Mouse (Mus musculus) A20 (cell line): ENCODE results near the gene Cfap54.

ENCODE experiments used
- DNase-seq: peaks from one replicate; pipeline ENCODE4 v3.0.0-alpha.2; 2011; ENCODE audit warnings: low read depth, low spot score

Cfap54 gene

DNA sequence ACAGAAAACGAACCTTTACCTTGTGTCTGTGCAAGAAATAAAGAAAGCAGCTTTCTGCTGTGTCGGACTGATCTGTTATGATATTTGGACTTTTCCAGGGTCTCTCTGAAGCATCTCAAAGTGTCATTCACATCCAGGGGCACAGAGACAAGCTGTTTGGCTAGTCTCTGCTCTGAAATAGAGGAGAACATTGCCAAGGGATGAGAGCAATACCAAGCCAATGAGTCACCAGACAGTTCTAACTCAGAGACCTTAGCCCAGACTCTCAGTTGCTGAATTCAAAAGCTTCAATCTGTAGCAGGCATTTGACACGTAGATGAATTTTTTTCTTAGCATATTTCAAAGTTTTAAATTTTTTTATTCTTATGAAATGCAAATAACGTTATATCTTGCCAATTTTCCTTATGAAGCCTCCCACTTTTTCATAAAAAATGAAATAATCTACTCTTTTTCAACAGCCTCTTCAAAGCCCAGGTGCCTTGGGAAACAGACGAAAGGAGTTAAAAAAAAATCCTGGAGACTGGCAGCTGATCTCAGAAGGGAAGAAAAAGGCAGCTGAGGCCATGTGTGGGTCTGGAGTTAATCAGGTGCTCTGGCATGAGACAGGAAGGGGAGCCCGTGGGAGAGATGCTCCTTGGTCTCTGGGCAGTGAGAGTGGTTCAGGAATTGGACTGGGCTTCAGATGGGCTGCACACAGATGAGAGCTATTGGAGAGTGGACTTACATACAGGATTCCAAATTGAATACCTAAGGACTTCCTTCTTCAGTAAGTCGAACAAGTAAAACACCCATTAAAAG, 138.4 kb downstream of the Cfap54 start:
- DNase-seq = no peak

DNA sequence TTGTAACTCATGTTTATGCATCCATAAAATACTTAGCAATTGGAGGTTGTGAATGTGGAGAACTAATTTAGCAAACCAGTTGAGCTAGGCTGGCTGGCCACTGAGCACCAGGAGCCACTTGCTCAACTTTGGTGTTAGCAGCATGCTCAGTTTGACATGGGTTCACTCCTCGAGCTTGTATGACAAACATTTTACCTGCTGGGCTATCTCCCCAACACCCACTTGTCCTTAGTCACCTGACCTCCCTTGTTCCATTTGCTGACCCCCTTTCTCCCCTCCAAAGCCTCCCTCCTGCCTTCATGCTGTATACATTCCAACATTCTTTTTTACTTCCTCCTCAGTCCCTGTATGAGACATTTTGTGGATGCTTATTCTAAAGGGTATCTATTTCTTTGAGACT, 139.8 kb downstream of the Cfap54 start:
- no peak for DNase-seq

DNA sequence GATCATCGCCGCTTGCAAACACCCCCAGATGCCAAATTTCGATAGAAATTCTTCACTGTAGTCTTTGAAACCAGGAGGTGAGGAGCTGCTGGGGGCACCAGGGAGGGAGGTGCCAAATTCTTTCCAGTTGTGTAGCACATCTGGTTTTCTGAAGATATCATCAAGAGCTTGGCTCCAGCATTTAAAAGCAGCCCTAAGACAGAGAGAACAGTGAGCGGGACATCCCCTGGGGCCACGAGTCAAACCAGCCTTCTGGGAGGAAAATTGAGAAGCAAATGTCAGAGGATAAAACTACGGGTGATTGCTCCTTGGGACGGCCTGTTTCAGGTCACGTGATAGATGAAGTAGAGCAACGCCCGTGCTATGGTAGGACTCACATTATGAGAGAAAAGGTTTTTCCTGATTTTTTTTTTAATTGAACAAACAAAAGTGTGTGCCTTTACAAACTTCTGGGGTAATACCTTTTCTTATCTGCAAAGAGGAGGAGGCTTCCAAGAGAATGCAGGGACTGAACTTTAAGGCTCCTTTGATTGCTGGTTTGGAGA, 143.6 kb downstream of the Cfap54 start:
- no peak for DNase-seq

- DNase-seq = no peak
Measured at GRCm38 (mm10) chr10:92937091-92937490, 144.3 kb downstream of the Cfap54 start.

- no peak for DNase-seq
Measured at GRCm38 (mm10) chr10:92934506-92934905, 146.9 kb downstream of the Cfap54 start.

GRCm38 (mm10) chr10:92933616-92934015, 147.8 kb downstream of the Cfap54 start:
- no peak for DNase-seq

- no peak for DNase-seq
Measured at GRCm38 (mm10) chr10:92932464-92932863, 149.0 kb downstream of the Cfap54 start.

- no peak for DNase-seq
Measured at GRCm38 (mm10) chr10:92930036-92930435, 151.4 kb downstream of the Cfap54 start.

- DNase-seq = no peak
Measured at GRCm38 (mm10) chr10:92928256-92928655, 153.2 kb downstream of the Cfap54 start.

DNA sequence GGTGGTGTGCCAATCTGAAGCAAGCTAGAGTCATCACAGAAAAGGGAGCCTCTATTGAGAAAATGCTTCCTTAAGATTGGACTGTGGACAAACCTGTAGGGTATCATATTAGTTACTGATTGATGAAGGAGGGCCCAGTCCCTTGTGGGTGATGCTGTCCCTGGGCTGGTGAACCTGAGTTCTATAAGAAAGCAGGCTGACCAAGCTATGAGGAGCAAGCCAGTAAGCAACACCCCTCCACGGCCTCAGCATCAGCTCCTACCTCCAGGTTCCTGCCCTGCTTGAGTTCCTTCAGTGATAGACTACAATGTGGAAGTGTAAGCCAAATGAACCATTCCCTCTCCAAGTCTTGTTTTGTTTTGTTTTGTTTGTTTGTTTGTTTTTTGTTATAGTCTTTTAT, 162.9 kb downstream of the Cfap54 start:
- no peak for DNase-seq

DNA sequence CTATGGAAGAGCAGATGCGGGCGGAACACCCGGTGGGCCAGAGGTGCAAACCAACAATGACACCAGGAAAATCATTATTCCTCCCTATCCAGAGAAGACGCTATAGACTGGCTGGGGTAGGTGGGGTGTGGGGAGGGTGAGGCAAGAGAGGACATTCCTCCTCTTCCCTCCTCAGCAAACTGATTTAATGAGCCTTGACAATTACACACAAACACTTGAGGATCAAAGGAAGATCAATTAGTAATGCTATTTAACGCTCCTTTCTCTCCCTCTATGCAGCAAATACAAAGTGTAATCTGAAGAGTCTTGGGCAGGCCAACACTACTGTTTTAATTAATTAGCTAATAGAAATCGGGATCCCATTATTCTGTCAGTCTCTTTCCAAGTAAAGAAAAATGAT, 174.2 kb downstream of the Cfap54 start:
- no peak for DNase-seq

DNA sequence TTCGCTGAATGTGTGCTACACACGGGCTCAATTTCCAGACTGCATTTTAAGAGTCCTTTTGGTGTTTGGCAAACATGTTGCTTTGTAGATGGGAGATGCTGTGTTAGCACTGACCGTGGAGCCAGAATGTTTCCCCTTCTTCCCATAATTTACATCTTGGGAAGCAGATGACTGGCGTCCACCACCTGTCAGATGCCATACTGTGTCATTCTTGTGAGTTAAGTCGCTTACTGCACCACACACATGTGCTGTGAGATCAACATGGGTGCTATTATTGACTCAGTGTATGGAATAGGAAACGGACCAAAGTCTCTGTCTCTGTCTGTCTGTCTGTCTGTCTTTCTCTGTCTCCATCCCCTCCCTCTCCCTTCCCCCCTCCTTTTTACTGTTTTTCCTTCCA, 193.0 kb downstream of the Cfap54 start:
- no peak for DNase-seq

GRCm38 (mm10) chr10:92878000-92878399, 203.4 kb downstream of the Cfap54 start:
- DNase-seq = no peak

DNA sequence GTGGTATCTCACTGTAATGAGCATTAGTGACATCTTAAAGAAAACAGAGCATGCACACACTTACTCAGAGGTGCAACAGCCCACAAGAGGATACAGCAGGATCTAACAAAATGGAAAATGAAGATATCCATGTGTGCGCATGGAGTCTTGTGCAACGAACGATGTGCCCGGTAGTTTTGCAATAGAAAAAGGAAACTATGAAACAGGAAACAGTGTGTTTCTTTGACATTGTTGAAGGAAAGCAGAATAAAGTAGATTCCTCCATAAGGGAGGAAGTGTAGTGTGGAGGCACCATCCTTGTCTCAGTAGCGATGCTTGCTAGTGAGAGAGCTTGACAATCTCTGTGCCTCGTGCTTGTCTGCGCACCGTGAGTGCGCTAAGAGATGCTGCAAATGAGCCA, 240.4 kb downstream of the Cfap54 start:
- no peak for DNase-seq

DNA sequence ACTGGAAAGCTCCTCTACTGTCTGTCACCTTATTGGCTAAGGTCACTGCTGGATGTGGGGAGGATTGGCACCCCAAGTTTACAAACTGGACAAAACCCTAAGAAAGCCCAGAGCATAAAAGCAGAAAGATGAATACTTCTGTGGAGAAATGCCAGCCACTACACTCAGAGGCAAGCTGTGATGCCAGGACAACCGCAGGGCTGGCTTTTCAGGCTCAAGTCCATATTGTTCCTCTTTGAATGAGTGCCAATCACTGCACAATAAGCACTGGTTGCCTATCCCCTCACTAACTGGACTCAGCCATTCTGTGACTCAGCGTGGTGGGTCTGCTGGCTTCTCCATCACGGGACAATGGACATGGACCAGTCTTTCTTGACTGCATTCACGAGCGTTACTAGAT, 243.8 kb downstream of the Cfap54 start:
- DNase-seq = no peak

GRCm38 (mm10) chr10:92837045-92837444, 244.4 kb downstream of the Cfap54 start:
- DNase-seq = no peak

DNA sequence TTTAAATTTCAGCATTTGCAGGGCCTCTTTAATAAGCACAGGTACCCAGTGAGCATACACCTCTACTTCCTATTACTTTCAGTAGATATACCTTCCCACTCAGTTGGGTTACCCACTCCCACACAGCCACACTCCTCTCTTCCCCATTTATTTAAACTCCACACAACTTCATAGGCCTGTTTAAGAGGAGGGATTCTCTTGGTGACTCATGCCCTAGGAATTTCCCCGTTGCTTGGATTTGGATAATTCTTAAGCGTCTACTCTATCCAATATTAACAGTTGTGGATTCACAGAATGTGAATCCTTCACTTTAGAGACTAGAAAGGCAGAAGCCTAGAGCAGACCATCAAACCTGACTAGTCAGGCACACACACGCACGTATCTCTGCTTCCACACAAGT, 259.9 kb downstream of the Cfap54 start:
- no peak for DNase-seq

GRCm38 (mm10) chr10:92818190-92818589, 263.2 kb downstream of the Cfap54 start:
- DNase-seq = no peak

DNA sequence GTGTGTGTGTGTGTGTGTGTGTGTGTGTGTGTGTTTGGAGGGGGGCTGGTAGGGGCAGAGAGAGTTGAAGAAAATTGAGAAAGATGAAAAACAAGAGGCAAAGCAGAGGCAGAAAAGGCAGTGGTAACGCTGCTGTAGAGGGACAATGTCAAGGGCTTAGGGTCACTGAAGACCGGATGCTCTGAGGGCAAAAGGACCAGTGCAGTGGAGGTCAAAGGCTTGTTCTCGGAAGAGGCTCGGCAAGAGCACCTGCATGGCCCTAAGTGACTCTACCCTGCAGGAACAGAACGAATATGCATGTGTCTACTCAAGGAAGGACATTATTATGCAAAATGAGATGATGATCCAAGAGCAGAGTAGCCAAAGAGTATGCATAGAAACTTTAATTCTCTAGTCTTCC, 264.5 kb downstream of the Cfap54 start:
- no peak for DNase-seq

DNA sequence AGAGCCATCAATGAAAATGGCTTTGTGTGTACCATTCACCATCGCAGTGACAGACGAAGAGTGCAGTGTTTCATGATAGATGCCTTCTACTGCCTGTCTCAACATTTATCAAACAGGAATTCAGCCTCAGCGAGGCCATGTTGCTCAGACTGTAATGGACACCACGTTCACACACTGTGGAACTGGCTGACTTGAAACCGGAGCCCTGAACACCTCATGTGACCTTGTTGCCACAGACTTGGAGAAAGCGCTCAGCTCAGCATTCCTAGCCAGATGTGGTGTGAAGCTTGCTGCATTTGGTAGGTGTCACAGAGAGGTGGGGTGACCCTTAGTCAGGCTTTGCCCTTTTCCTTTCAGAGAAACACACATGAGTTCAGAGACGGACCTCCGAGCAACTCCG, 270.5 kb downstream of the Cfap54 start:
- no peak for DNase-seq

- no peak for DNase-seq
Measured at GRCm38 (mm10) chr10:92791908-92792307, 289.5 kb downstream of the Cfap54 start.

GRCm38 (mm10) chr10:92791531-92791900, 289.9 kb downstream of the Cfap54 start:
- no peak for DNase-seq

- peak; percentile 7 for DNase-seq
Measured at GRCm38 (mm10) chr10:92790893-92791530, 290.4 kb downstream of the Cfap54 start.
